Mouse (Mus musculus) urinary bladder, postnatal 25 days (tissue): Measurements from ENCODE around the gene Ugt8a.

Experiments used
- DNase-seq: peaks from one replicate; pipeline ENCODE4 v3.0.0; 2022; ENCODE audit warnings: low spot score

Ugt8a gene

GRCm38 (mm10) chr3:125938092-125938755 is at the start of gene Ugt8a:
Ugt8a (minus strand) TSS chr3:125938619.
- DNase-seq = no peak

- DNase-seq = no peak
These were observed 48.2 kb upstream of the Ugt8a start for GRCm38 (mm10) chr3:125986639-125987038.

DNA sequence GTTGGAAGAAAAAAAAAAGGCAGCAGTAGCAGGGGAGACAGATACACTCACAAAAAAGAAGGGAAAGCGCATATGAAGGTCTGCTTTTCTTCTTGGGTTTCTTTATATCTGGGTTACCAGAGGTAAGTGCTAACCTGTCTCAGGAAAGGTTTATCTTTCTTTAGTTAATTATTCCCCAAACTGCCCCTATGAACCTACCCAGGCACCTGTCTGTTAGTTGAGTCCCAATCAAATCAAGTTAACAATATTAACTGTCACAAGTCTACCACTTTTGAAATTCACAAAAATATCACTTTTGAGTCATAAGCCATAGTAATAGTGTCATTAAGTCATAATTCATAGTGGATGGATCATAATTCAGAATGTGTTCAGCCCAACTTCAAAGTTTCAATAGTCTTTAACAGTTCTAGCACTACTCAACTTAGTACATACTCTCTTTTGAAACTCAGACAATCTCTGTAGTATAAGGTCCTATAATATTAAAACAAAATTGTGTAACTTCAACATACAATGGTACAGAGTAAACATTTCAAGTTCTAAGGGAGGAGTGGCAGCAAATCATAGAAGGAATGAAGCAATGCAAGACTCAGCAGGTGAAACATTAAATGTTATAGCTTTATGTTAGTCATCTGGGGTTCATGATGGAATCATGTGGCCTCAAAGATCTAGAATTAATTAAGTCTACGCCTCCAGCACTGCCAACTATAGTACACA is 45.4 kb upstream of the Ugt8a start:
- no peak for DNase-seq

- no peak for DNase-seq
These were observed 41.1 kb upstream of the Ugt8a start for GRCm38 (mm10) chr3:125979475-125979874.

DNA sequence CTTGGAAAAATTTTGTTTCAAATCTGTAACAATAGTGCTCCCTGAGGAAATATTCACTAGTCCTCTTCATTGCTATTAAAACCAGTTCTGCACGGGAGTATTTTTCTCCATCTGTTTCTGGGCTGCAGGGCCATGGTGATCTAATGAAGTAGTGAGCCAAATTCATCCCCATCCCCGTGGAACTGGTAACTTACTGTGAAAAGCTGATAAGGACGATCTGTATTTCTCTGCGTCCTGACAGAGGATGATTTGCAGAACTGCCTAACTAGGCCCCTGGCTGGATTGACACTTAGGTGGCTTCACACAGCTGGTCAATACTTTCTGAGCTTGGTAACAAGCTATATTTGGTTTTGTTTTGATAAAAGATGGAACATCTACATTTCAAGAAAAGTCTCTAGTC is 37.5 kb upstream of the Ugt8a start:
- DNase-seq = no peak

DNA sequence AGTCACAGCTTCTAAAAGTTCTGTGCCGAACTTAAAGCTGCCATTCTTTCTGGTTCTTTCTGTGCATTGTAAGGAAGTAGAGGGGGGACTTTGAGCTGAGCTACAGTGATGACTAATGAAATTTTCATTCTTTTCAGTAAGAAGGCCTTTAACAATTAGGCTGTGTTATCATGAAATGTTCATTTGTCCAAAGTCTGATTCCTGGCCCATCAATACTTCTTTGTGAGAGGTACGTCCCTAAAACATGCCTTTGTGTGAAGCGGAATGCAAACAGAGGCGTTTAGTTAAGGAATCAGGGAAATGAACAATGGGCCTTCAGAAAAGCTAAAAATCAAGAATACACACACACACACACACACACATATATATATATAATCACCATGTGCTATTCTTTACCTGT is 31.0 kb upstream of the Ugt8a start:
- no peak for DNase-seq

- DNase-seq = no peak
These were observed 17.9 kb upstream of the Ugt8a start for GRCm38 (mm10) chr3:125956196-125956885.

DNA sequence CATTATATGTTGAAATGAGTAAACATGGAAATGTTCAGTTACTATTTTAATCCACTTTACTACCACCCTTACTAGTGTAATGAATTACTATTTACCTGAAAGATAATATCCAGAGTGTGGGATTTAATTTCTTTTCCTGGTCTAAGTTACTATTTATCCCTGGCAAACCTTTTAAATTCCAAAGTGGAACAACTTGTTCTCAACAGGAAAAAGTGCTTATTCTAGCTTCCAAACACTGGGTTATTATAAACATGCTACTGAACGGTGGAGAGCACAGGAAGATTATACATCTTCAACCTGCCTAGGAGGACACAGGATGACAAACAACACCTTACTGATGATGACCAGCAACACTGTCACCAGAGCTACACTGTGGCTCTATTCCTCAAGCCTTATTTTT is 16.5 kb upstream of the Ugt8a start:
- DNase-seq = no peak

- no peak for DNase-seq
These were observed 2.4 kb upstream of the Ugt8a start for GRCm38 (mm10) chr3:125940811-125941210.

- DNase-seq = no peak
These were observed 314 bp upstream of the Ugt8a start for GRCm38 (mm10) chr3:125938756-125939109.

DNA sequence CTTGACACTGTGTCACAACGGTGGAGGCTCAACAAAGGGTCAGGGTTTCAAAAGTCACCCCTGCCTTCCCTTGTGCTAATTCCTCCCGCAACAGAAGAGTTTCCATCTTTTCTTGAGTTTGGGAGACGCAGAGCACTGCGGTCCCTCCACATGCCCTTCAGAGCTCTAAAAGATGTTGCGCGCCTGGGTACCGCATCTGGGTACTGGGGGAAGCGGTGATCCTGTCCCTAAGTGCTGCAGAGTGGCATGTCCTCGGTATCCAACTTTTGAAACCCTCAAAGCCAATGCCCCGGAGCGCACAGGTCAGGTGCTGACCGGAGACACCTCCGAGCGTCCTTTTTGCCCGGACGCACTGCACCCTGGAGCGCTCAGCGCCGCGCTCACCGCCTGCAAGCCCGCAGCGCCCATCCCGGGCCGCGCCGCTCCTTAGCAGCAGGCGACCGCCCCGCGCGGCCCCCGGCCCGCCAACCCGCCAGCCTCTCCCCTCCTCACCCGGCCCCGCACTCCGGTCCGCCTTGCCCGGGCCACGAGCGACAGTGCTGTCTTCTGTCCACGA is 805 bp downstream of the Ugt8a start:
- DNase-seq = no peak

DNA sequence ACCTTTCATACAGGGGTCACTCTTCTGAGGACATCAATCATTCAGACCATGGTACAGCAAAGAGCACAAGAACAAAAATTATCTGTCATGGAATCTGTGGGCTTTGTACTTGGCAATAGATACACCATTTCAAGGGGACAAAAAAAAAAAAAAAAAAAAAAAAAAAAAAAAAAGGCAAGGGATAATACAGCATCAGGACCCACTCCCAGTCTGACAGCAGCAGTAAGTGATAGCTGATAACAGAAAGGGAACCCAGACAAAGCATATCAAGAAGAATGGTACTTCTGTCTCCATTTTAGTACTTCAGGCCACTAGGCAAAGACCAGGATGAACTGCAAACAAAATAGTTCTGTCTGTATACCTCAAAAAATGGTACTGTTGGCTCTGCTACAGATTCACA is 2.6 kb downstream of the Ugt8a start:
- no peak for DNase-seq

GRCm38 (mm10) chr3:125932594-125933237 is 5.7 kb downstream of the Ugt8a start:
- DNase-seq = no peak

DNA sequence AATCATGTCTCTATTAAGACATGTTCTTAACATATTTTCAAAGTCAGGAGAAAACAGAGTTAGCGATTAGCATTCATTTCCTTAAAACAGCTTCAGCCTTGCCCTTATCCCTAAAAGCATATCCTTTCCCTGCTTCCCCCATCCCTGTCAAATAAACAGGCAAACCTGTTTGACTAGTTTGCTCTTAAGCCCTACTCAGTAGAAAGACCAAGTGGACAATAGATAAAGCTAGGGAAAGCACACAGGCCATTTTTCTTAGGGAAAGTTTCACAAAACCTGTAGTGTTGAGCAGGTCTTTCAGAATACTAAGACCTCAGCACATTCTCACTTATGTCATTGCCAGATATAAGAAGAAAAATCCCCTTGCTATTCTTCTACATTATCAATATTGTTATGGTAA is 7.4 kb downstream of the Ugt8a start:
- DNase-seq = no peak

GRCm38 (mm10) chr3:125920876-125921275 is 17.5 kb downstream of the Ugt8a start:
- DNase-seq = no peak

DNA sequence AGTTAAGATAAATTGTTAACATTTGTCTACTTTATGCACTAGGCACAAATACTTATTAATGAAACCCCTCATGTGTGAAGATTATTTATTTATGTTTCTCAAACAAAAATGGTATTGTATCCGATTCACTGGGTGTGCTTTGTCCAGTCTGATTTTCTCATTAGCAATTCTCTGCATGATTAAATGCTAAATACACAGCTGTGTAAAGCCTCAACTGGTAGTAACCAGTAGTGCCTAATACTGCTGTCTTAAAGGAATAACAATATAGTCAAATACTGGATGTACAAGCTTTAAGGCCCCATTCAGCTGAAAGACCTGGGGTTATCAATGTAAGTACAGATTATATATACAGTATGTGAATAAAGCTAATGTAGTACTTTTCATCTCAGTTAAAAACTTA is 39.4 kb downstream of the Ugt8a start:
- DNase-seq = no peak

DNA sequence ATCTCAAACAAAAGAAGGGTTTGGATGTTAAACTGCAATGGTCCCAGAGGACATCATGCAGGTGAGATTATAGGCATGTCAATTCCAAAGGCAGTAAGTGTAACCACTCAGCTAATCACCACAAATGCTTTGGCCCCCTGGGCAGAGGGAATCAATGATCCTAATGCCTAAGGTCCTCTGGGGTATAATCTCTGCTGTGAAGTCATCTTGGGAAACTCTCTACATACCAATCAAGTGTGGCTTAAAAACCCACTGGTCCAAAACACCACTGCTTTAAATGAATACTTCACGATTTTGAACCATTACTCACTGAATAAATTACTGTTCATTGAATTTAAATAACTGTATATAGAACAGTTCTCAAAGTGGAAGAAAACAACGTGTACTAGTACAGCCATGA is 51.3 kb downstream of the Ugt8a start:
- DNase-seq = no peak

DNA sequence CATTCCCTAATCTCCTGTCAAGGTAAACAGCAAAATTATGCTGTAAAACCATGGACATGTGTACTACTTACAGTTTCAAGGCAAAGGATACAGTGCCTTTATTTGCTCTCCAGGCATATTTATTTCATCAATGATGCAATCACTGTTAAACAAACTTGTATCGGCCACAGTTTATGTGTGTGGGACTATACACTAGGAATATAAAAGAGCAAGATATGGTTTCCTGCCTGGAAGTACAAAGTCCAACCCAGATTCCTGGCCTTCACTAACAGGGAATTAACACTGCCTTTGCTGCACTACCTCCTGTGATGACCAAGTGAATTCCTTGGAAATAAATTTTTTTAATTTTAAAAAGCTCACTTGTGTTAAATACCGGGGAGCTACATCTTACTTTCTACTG is 53.5 kb downstream of the Ugt8a start:
- no peak for DNase-seq

- no peak for DNase-seq
These were observed 54.0 kb downstream of the Ugt8a start for GRCm38 (mm10) chr3:125884423-125884822.

DNA sequence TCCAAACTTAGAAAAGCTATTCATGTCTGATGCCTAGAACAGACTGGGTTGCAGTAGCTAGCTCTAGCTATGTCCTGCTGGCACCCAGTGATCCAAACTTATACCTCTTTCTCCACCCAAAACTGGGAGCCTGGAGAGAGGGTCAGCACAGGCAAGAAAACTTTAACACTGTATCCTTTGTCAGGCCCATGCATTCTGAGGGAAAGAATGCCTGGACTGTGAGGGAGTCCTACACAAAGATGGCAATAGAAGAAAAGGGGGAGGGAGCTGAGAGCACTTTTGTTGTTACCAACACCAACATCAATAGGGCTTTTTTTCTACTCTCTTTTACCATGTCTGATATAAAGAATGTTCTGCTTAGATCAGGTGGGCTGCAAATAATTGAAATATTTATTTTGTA is 55.4 kb downstream of the Ugt8a start:
- no peak for DNase-seq

DNA sequence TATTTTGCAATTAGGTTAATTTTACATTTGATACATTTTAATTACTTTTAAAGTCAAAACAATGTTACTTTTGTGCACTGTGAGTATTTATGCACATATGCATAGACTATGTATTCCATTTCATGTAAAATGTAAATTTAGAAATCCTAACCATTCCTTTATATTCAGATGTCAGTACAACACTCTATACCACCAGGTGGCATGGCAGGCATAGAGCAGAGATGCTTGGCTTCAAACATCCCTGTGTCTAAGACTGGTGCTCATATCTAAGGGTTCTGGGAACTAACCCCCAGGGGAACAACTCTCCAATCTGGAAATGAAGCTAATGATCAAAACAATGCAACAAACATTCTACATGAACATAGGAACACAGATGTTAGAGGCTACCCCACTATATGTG is 56.6 kb downstream of the Ugt8a start:
- DNase-seq = no peak

DNA sequence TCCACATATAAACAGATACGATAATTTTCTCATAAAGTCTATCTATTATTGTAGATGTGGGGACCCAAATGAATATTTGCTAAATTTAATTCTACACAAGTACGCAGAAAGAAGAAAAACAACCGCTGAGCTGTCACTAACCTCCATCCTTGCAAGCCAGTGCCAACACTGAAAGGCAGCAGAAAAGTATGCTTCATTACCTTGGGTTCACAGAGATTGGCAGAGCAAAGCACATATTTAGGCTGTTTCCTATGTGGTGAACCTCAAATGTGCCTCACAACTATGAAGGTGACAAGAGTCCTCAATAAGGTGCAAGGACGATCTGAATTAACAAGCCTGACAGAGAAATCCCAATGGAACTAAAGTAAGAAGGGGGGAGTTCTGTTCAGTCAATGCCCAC is 64.0 kb downstream of the Ugt8a start:
- DNase-seq = no peak

GRCm38 (mm10) chr3:125869873-125870272 is 68.5 kb downstream of the Ugt8a start:
- DNase-seq = no peak
